16 mouse cellular contexts compared by ENCODE assay signal in genomic region chr12:34432919-34433318, GRCm38 (mm10).
DNase-seq lines count a peak whose midpoint lies in the region; ATAC-seq and TF ChIP-seq lines count a peak whose summit lies in the region.
"Had no signal": no experiment of that assay in that cellular context is flagged by ENCODE, and none has a peak within 500 bp of the region (broad histone marks: within the 10 kb centered on the region; RNA-seq: fewer than 3 reads in every experiment).

No protein-coding gene starts in this region.

- TF ChIP-seq CTCF in stomach, postnatal 0 days (IDR thresholded peaks at IDR 0.05; ENCODE audit: low read depth) = no peak

- no peak for ATAC-seq in heart, embryonic 13.5 days (ENCODE audit: extremely low read depth, insufficient number of reproducible peaks, low FRiP score, low TSS enrichment)
- no peak for ATAC-seq in stomach, postnatal 0 days (ENCODE audit: low FRiP score, low TSS enrichment)
- ATAC-seq in kidney, embryonic 15.5 days (replicated peaks; ENCODE audit: low FRiP score) = no peak

- no peak overlapping the region for H3K27ac ChIP-seq in heart, embryonic 13.5 days (replicated peaks)
- H3K27ac ChIP-seq in stomach, postnatal 0 days (replicated peaks) = no peak overlapping the region
- no peak overlapping the region for H3K27ac ChIP-seq in kidney, embryonic 15.5 days
- H3K27ac ChIP-seq: embryonic facial prominence, embryonic 12.5 days; forebrain, embryonic 10.5 days; hindbrain, embryonic 10.5 days; liver, embryonic 14.5 days had no signal

- peaks cover 22% of the 10 kb centered on the region for H3K36me3 ChIP-seq in heart, embryonic 13.5 days
- no peaks in the 10 kb centered on the region for H3K36me3 ChIP-seq in stomach, postnatal 0 days (ENCODE audit: control insufficient read depth, insufficient read depth, low read length)
- no peaks in the 10 kb centered on the region for H3K36me3 ChIP-seq in kidney, embryonic 15.5 days
- H3K36me3 ChIP-seq: embryonic facial prominence, embryonic 12.5 days; forebrain, embryonic 10.5 days; G1E; hindbrain, embryonic 10.5 days had no signal

- H3K4me2 ChIP-seq in heart, embryonic 13.5 days = peak overlapping the region; percentile 12; the same call in 1 of the 2 replicates
- H3K4me2 ChIP-seq in stomach, postnatal 0 days (replicated peaks; ENCODE audit: low read depth) = peak overlapping the region; percentile 15; the same call in 1 of the 2 replicates
- H3K4me2 ChIP-seq in kidney, embryonic 15.5 days = no peak overlapping the region
- H3K4me2 ChIP-seq: embryonic facial prominence, embryonic 12.5 days had no signal

- WGBS in heart, embryonic 13.5 days = 52% methylated on average over 6 of the region's 6 CpGs
- WGBS in stomach, postnatal 0 days = 37% methylated on average over 6 of the region's 6 CpGs
- WGBS in kidney, embryonic 15.5 days = 47% methylated on average over 6 of the region's 6 CpGs

- H3K4me1 ChIP-seq in heart, embryonic 13.5 days = peaks cover 11% of the 10 kb centered on the region
- H3K4me1 ChIP-seq in stomach, postnatal 0 days (replicated peaks; ENCODE audit: control insufficient read depth, insufficient read depth) = no peaks in the 10 kb centered on the region
- no peaks in the 10 kb centered on the region for H3K4me1 ChIP-seq in kidney, embryonic 15.5 days
- H3K4me1 ChIP-seq: forebrain, embryonic 10.5 days; hindbrain, embryonic 10.5 days had no signal

- no peak overlapping the region for H3K4me3 ChIP-seq in heart, embryonic 13.5 days
- H3K4me3 ChIP-seq in stomach, postnatal 0 days (ENCODE audit: low read depth, low read length) = no peak overlapping the region
- no peak overlapping the region for H3K4me3 ChIP-seq in kidney, embryonic 15.5 days (replicated peaks)
- H3K4me3 ChIP-seq: embryonic facial prominence, embryonic 12.5 days; forebrain, embryonic 10.5 days; hindbrain, embryonic 10.5 days had no signal

- TF ChIP-seq EP300 in stomach, postnatal 0 days (optimal IDR thresholded peaks at IDR 0.05) = no peak

- H3K9me3 ChIP-seq in heart, embryonic 13.5 days = no peaks in the 10 kb centered on the region
- no peaks in the 10 kb centered on the region for H3K9me3 ChIP-seq in stomach, postnatal 0 days (ENCODE audit: control insufficient read depth, low read length)
- H3K9me3 ChIP-seq in kidney, embryonic 15.5 days (replicated peaks) = no peaks in the 10 kb centered on the region
- H3K9me3 ChIP-seq: embryonic facial prominence, embryonic 12.5 days; forebrain, embryonic 10.5 days; hindbrain, embryonic 10.5 days had no signal

- no peaks in the 10 kb centered on the region for H3K27me3 ChIP-seq in heart, embryonic 13.5 days (replicated peaks)
- no peaks in the 10 kb centered on the region for H3K27me3 ChIP-seq in stomach, postnatal 0 days (ENCODE audit: control insufficient read depth, insufficient read depth, low read length)
- H3K27me3 ChIP-seq in kidney, embryonic 15.5 days = no peaks in the 10 kb centered on the region
- H3K27me3 ChIP-seq: embryonic facial prominence, embryonic 12.5 days had no signal

- DNase-seq in heart, postnatal 4 days = no peak
- DNase-seq in lung, postnatal 36 days = peak; percentile 8
- DNase-seq in lung, postnatal 14 days = no peak
- peak; percentile 2 for DNase-seq in induced T-regulatory cell, adult 2 months (ENCODE audit: low read depth)
- DNase-seq in stomach, postnatal 0 days (ENCODE audit: low spot score) = no peak
- no peak for DNase-seq in right cerebral cortex, postnatal 36 days (ENCODE audit: low spot score in 2 of 2)
- DNase-seq: adrenal gland, postnatal 25 days; cerebellum, postnatal 25 days; kidney, adult 11 months had no signal

- no peak overlapping the region for H3K9ac ChIP-seq in heart, embryonic 13.5 days
- H3K9ac ChIP-seq in stomach, postnatal 0 days (ENCODE audit: low read length) = no peak overlapping the region
- H3K9ac ChIP-seq in kidney, embryonic 15.5 days = no peak overlapping the region
- H3K9ac ChIP-seq: embryonic facial prominence, embryonic 12.5 days; liver, embryonic 14.5 days had no signal

Comparison
In these comparisons a context has a peak if more than half of its experiments do, and no peak if none do; other contexts are left out.
1. DNase-seq: peak in lung, postnatal 36 days (single experiment) and induced T-regulatory cell, adult 2 months (single experiment); none in heart, postnatal 4 days (single experiment), lung, postnatal 14 days (single experiment), stomach, postnatal 0 days (single experiment) and right cerebral cortex, postnatal 36 days (0 of 2).